Mouse (Mus musculus) left cerebral cortex, adult 8-10 months (tissue): ENCODE measurements at regions not wholly inside any gene's neighbourhood (a gene's known extent, or its start where the extent isn't known, plus 50 kb on each side); places are given as distances from the start of the nearest gene placed in this dataset.
A peak's percentile ranks its signal among the peaks of the same experiment; 100 is the strongest.

Source experiments
- DNase-seq, 2 experiments: peaks; one replicate each; pipeline ENCODE4 v3.0.0; 2022; ENCODE audit warnings: low spot score in 2 of 2

- DNase-seq, result no peak
Measured at GRCm38 (mm10) chr7:135767493-135767892, 51.3 kb upstream of the Mki67 start.

DNA sequence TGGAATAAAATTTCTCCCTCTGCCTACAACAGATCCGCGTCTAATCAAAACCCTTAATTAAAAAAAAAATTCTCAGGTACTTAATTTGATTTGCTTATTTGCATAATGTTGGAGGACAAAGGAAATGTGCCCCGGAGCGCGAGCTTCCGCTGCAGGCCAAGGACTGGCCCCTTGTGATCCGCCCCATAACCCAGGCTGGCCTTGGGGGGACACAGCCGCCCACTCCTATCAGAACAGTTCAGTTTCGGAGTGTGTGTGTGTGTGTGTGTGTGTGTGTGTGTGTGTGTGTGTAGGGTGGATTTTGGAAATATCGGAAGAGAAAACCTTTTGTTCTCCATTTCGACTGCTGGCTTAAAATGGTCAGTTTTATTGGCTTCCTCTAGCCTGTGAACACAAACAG lies 51.9 kb upstream of the Mki67 start:
- DNase-seq, result no peak

- peak; percentile 48 to 62 for DNase-seq
Measured at GRCm38 (mm10) chr7:135768592-135768991, 52.4 kb upstream of the Mki67 start.

DNA sequence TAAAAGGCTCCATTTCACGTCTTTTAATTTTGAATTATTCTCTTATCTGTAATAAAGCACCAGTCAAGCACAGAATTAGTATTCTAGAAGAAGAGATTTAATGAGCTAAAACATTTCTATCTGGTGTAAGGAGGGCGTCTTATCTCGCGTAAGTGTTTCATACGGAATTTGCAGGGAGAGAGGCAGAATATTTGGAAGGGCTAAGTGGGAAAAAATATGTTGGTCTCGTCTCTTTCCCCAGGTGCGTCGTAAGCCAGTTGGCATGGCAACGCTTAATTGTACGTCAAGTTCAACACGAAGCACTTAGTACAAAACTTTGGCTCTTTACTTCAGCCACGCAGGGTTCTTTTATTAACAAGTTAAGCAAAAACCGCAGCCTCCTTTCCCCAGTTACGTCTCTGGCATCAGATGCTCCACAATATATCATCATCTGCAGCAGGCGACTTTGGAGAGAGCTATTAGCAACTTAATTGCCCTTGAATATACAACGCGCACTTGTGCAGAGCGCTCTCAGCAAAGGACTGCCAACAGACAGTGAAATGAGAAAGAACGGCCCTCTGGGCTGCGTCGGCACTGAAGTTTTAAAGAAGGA lies 53.0 kb upstream of the Mki67 start:
- no peak for DNase-seq

DNA sequence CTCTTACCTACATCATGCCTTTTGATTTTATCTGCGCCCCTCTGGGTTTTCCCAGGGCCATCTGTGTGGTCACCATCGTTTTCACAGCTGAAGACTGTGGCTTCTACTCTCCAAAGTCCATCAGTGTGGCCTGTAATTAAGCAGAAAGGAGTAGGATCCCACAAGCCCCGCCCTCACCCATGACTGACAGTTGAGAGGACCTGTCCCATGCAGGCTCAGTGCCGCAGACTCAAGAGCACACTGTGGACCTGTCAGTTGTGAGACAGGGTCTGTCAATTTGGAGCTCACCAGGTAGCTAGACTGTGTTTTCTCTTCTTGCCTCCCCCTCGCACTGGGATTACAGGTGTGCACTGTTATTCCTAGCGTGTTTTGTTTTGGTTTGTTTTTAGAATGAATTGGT lies 53.9 kb upstream of the Mki67 start:
- no peak for DNase-seq

- DNase-seq, result no peak
Measured at GRCm38 (mm10) chr7:135775832-135776433, 59.8 kb upstream of the Mki67 start.

- DNase-seq, result no peak
Measured at GRCm38 (mm10) chr7:135790167-135790566, 74.0 kb upstream of the Mki67 start.

- DNase-seq, result peak; percentile 16 to 66
Measured at GRCm38 (mm10) chr7:135790978-135791377, 74.8 kb upstream of the Mki67 start.

DNA sequence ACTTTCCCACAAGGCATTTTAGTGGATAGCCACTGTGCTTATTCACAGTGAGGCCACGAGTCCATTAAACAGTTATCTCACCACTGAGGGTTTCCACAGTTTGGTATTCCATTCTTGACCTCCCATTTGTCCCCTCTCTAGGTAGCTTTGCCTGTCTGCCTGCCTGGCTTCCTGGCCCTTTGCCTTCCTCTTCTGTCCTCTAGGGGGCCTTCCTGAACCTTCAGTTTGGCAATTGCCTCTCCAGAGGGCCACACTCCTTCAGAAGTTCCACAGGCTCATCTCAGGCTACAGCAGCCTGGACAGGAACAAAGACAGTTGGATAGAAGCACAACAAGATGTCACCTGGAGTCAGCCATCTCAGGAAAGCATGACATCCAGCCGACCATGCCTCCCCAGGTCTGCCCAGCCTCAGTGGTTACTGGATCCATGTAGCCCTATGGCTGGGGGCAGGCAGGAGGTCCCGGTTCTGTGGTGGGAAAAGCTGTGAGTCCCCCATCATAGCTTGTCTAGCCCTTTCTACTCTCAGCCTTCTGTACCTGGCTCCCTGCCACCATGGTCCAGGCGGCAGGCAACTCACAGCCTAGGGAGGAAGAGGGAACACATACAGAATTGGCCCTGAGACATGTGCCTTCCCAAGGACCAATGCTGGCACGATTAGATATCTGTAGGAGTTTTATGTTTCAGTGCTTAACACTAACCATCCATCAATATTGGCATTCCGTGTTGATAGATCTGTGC lies 76.0 kb upstream of the Mki67 start:
- DNase-seq, result no peak

DNA sequence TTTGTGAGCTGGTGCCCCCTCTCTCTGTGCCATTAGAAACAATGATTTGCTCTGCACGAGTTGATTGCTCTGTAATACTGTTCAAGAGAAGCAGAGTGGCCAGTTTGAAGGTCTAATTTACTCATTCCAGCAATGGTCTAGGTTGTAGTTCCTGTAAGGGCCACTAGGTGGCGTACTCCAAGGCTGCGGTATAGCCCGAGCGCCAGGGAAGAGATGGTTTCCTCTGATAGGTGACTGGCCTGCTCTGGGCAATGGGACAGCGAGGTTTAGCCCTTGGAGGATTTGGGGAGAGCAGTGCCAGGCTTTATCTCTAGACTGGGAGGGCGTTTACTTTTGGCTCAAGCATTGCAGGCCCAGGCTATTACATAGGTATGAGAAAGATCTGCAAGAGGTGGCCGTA lies 76.8 kb upstream of the Mki67 start:
- no peak for DNase-seq

DNA sequence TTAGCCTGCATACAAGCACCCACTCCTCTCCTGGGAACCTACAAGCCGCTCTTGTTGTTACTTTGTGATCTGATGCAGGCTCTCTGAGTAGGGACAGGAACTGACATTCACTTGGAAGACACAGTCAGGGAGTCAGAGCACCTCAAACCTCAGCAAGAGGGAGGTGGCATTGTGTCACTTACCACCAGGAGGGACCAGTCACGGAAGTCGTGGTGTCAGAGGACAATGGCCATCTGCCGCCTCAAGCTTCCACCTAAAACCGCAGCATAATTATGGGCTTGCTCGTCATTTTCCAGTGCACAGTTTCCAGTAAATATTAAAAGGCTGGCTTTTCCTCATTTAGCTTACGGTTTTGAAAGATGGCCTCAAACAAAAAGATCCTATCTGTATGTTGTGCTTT lies 78.1 kb upstream of the Mki67 start:
- DNase-seq, result no peak

GRCm38 (mm10) chr7:135794679-135795078 lies 78.5 kb upstream of the Mki67 start:
- no peak for DNase-seq

- no peak for DNase-seq
Measured at GRCm38 (mm10) chr7:135798441-135798840, 82.3 kb upstream of the Mki67 start.

DNA sequence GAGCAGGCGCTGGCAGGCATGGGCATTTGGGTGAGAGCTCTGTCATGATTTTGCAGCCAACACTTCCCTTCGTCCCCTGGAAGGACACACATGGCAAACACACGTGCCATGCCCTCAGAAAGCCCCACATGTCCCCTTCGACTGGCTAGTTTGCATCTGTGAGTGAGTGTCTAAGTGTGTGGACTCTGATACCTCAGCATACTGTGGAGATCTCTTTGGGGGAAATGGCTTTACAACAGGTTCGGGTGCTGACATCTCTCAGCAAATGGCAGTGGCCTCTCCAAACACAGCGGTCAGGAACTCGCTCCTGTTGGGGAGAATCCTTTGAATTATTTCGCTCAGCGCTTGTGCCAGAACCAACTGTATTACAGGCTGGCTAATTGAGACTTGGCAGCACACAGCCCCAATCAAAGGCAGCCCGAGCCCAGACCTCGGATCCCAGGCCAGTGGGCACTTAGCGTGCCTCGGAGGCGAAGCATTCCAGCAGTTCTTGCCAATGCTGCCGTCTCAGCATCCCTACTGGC lies 86.5 kb upstream of the Mki67 start:
- DNase-seq, result peak in 1 of 2 experiments; percentile 22

GRCm38 (mm10) chr7:135804730-135805129 lies 88.6 kb upstream of the Mki67 start:
- DNase-seq, result no peak

DNA sequence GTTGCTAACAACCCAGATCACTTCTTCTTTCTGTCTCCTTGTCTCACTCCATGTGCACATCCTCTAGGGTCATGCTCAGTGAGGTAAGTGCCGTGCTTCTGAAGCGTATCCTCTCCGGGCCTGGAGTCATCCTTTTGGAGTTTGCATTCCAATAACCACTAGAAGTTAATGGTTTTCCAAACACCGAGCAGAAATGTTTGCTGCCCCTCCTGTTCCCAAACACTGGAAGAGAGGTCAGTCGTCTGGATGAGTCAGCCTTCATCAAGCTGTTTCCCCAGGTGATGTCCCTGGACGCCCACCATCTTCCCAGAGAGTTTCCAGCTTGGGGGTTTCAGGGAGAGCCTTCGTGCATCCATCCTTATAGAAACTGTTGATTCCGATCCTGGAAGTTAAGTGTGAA lies 90.0 kb upstream of the Mki67 start:
- DNase-seq, result no peak

DNA sequence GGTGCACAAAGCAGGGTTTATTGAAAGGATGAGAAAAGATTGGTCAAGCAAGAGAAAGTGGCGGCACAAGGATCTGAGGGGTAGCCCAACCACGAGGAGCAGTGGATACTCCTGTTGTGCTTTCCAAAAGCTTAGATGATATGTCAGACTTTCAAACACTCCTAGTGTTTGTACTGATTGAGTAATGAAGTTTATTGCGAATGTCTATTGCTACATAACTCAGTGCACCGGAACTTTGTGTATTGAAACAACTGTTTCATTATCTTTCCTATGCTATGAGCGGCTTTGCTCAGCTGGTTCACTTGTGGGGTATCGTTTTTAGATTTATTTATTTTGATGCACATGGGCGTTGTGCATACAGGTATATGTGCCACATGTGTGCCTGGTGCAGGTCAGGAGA lies 90.5 kb upstream of the Mki67 start:
- no peak for DNase-seq

GRCm38 (mm10) chr7:135809167-135809566 lies 93.0 kb upstream of the Mki67 start:
- no peak for DNase-seq

- no peak for DNase-seq
Measured at GRCm38 (mm10) chr7:135809751-135810379, 93.7 kb upstream of the Mki67 start.

DNA sequence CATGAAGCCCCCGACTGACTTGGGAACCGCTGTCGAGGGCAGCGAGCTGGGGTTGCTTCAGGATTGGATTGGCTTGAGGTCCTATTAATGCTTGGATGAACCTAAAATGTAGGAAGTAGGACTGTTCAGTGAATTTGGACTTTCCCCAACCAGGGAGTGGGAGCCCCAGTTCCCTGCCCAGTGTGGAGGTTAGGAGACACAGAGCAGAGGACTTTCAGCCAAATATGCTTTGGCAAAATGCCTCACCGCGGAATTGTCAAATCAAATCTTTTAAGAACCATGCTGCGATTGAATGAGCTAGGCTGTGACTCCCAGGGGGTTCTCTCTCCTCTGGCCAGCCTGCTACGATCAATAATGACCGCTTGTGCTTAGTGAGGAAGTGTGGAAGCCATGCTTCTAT lies 94.8 kb upstream of the Mki67 start:
- no peak for DNase-seq

- DNase-seq, result no peak
Measured at GRCm38 (mm10) chr7:135813616-135814015, 97.5 kb upstream of the Mki67 start.

DNA sequence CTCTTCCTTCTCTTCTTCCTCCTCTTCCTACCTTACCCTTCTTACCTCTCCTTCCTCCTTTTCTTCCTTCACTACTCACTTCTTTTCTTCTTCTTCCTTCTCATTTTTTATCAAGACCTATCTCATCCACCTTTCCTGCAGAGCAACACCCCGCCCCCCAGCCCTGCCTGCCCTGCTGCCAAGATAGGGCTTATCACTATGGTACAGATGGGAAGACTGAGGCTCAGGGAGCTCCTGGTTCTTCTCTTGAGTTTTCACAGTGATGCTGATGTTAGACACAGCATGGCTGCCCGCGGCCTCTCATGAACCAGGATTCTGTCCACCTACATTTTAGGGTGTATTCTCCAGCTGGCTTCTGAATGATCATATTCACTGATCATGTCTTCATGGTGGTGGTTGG lies 100.0 kb upstream of the Mki67 start:
- DNase-seq, result no peak
